Mouse (Mus musculus) right cerebral cortex, adult 2 months (tissue): ENCODE results near the gene Josd2.

ENCODE experiments used
- DNase-seq, 2 experiments: peaks; one replicate each; pipeline ENCODE4 v3.0.0; 2021 to 2022; ENCODE audit warnings: low spot score in 2 of 2

Gene Josd2

GRCm38 (mm10) chr7:44471880-44472557 lies 4.2 kb downstream of the Josd2 start:
- DNase-seq = peak in 1 of 2 experiments; percentile 18

DNA sequence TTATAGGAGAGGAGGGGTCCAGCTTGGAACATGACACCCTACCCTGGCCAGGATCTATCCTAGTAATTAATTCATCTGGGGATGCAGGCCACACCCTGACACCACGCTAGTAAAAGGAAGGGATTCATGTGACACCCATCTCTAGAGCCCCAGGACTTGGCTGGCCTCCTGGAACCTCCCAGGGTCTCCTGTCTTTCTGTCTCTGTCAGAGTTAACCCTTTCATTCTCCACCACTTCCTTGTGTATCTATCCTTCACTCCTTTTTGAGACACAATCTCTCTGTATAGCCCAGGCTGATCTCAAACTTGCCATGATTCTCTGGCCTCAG lies 4.7 kb downstream of the Josd2 start:
- no peak for DNase-seq

DNA sequence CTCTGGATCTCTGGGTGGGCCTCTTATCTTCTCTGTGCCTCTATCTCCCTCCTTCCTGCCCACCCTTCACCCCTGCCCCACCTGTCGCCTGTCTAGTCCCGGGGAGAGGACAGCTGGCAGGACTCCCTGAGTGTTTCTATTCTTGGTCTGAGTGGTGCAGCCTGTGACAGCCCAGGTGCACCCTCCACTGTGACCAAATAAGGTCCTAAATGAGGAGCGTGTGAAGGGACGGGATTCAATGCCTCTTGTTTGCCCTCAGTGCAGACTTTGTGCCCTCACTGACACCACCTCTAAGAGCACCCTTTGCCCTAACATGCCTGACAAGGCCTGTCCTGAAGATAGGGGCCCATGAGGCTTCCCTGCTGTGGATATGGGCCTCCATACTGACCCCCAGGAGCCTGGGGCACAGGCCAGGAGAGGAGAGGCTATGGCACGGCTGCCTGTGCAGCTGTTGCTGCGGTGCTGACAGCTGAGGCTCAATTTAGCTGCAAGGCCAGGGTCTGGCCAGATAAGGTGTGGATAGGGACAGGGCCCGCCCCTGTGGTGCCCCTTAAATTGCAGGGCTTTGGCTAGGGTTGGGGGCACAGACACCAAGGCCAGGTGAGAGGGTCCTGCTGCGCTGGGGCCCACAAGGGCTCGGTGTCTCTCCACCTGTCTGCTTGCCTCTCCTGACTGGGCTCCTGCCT lies 5.3 kb downstream of the Josd2 start:
- DNase-seq = no peak

DNA sequence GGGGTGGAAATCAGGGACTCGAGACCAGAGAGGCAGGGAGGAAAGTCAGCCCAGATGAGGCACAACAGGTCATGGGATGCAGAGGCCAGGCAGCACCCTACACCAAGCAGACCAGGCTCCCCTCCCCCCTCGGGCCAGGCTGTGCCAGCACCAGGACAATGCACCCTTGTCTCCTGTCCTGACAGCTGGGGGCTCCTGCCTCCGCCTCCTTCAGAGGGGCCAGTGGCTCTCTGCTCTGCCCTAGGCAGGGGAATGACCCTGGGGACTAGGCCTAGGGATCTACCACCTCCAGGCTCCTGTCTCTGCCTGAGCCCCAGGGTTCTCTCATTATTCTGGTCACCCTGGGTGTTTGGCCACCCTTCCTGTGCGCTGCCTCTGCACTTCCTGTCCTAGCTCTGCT lies 6.6 kb downstream of the Josd2 start:
- DNase-seq = no peak

GRCm38 (mm10) chr7:44475046-44475614 lies 7.3 kb downstream of the Josd2 start:
- DNase-seq = no peak

DNA sequence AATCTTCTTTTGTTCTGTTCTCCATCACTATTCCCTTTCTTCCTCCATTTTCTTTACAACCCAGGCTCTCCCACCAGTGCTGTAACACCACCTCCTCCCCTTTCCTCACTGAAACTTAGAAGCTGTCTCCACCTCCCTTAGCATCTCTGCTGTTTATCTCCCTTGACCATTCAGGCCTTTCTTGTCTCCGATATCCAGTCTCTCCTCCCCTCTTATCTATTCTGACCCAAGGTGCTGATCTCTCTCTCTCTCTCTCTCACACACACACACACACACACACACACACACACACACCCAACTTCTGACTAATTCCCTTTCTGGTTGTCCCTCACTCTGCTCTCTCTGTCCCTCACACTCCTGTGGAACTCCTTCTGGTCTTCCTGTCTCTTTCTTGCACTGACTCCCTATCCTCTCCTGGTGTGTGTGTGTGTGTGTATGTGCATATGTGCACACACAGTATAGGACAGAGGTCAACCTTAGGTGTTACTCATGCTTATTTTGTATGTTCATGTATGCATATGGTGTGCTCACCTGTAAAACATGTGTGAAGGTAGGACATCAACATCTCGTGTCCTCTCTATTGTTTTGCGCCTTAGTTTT lies 15.2 kb downstream of the Josd2 start:
- DNase-seq = peak in 1 of 2 experiments; percentile 0

GRCm38 (mm10) chr7:44484109-44484508 lies 16.3 kb downstream of the Josd2 start:
- no peak for DNase-seq

DNA sequence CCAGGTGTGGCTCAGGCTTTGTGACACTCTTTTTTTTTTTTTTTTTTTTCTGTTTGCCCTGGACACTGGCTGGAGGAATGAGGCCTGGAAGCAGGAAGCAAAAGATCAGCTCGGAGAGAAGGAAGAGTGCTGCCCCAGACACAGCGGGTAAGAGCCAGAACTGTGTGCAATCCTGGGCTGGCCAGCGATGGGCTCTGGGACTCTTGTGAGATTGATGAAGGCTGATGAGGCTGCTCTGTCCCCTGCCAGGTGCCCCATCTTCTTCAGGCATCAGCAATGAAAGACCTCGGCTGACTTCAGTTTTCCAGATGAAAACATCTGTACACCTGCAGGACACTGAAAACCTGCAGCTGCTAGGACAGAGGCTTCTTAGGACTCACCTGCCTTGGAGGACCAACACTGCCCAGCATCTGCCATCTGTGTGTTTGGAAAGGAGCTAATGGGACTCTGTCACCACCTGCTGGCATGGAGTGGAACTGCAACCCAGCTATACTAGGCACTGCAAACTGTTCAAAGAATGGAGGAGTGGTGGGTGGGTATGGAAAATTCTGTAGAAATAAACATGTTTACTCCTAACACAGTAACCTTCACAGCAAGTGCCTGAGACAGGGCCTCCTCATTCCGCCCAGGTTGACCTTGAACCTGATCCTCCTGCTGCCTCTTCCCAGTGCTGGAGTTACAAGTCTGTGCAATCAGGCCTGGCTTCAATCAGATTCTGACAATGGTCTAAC lies 17.2 kb downstream of the Josd2 start:
- DNase-seq = peak; percentile 88 to 90

- no peak for DNase-seq
Observed at GRCm38 (mm10) chr7:44485572-44486195, 17.9 kb downstream of the Josd2 start.

DNA sequence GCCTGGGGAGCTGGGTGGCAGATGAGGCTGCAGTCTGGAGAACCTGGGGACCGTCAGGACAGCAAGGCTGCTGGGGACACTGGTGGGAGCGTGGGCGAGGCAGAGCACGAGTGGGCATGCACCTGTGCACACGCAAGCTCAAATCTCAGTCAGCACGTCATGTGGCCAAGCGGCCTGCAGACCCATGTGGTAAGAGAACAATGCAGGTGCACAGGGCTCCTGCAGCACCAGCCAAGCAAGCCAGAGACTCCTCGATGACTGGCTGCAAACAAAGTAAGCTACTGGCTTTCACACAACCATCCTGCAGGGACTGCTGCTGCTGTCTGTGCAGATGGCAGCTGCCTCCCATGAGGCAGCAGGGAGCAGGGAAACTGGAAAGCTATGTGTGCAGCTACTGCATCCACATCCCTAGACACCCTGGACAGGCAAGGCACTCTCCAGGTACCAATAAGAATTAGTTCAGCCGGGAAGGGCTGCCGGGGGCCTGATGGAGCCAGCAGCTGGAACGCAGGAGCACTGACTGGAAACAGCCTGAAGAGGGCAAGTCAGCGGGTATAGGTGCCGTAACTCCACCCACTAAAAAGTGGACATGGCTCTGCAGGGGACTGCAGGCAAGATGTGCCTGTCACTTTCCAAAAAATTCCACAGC lies 19.3 kb downstream of the Josd2 start:
- no peak for DNase-seq

DNA sequence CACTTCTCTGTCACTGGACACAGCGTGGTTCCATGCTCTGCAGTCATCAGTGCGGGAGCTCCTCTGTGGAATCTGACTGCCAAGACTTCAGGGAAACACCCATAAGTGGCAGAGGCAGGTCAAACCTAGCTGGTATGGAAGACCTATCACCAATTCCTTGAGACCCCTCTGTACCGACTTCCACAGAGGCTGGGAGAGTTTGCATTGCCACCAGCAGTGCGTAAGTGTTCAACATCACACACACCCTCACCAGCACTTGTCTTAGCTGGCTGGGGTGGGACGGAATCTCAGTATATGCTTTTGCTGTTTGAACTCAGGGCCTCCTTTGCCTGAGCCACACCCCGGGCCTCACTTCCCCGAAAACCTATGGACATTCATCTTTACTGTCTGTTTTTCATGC lies 20.2 kb downstream of the Josd2 start:
- DNase-seq = no peak

GRCm38 (mm10) chr7:44488545-44488944 lies 20.8 kb downstream of the Josd2 start:
- DNase-seq = no peak

- no peak for DNase-seq
Observed at GRCm38 (mm10) chr7:44490281-44490680, 22.5 kb downstream of the Josd2 start.

- no peak for DNase-seq
Observed at GRCm38 (mm10) chr7:44491391-44491790, 23.6 kb downstream of the Josd2 start.

DNA sequence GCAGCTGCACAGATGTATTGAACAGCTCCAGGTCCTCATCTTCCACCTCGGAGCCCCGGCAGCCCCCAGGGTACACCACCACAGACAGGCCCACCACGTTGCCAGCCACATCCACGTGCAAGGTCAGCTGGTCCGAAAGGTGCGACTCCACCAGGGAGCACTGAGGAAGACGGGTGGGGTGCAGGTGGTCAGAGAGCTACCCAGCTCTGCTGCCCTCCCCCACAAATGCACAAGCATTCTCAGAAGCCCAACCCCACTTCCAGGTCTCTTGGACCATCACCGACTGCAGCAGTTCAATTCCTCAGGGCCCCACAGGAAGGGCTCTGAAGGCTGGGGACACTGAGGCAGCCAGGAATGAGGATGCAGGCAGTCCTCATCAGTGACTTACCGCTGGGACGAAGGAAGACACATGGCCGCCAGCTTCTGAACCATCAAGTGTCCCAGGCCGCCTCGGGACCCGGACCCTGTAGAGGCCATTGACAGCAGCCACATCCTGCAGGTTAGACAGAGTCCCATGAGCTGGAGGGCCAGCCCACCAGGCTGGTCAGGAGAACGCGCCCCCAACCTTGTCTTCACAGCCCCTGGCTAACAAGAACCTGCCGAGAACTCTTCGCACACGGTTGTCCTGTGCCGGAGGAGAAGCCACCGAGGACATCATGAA lies 24.5 kb downstream of the Josd2 start:
- DNase-seq = no peak

GRCm38 (mm10) chr7:44494681-44495080 lies 26.9 kb downstream of the Josd2 start:
- no peak for DNase-seq

DNA sequence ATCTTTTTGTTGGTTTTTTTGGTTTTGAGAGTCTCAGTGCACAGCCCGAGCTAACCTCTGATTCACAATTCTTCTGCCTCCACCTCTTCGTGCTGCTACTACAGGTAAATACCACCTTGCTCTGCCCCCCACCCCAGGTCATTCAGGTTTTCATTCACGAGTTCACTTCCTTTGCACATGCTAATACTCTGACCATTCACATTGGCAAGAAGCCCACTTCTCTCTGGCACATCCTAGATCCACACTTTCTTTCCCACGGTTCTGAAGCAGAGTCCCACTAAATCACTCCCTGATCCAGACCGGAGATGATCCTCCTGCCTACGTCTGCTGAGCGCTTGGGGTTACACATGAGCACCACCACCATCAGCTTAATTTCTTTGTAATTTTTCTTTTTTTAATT lies 27.3 kb downstream of the Josd2 start:
- DNase-seq = no peak

GRCm38 (mm10) chr7:44495992-44496770 lies 28.4 kb downstream of the Josd2 start, which contains the start of the genes Emc10 and Fam71e1:
Gene Emc10 (minus strand): TSS chr7:44496529.
Gene Fam71e1 (plus strand): TSS chr7:44496581.
- DNase-seq = peak; percentile 98 to 99

- DNase-seq = no peak
Observed at GRCm38 (mm10) chr7:44496771-44497109, 29.0 kb downstream of the Josd2 start.
